Mouse (Mus musculus) stomach, postnatal 0 days (tissue): Measurements from ENCODE around the gene Adpgk. TPM values are rescaled to one million over a fixed set of nuclear protein-coding genes. Genes with fewer than 3 reads are reported as not detected.

Experiments
- ATAC-seq: fragments of 200-750 bp; cut with Nextera tagmentation; 2 replicates; pipeline ENCODE4 v1.8.0; 2017; ENCODE audit not compliant: low FRiP score, low TSS enrichment
- DNase-seq: peaks from one replicate; pipeline ENCODE4 v3.0.0-alpha.2; 2016; ENCODE audit warnings: low spot score
- H3K27ac ChIP-seq: fragments of 300-500 bp; sonication (generic); replicated peaks from 2 replicates; pipeline ENCODE4 v1.5.1; 2014; ENCODE audit warnings: mild to moderate bottlenecking, control low read depth
- H3K27me3 ChIP-seq: fragments of 300-500 bp; sonication (generic); 2 replicates; pipeline ENCODE4 v1.6.1; 2014; ENCODE audit warnings: low read length; ENCODE audit not compliant: control insufficient read depth, insufficient read depth
- H3K36me3 ChIP-seq: fragments of 300-500 bp; sonication (generic); 2 replicates; pipeline ENCODE4 v1.6.1; 2014; ENCODE audit warnings: low read length, mixed read lengths; ENCODE audit not compliant: control insufficient read depth, insufficient read depth
- H3K4me1 ChIP-seq: fragments of 300-500 bp; sonication (generic); replicated peaks from 2 replicates; pipeline ENCODE4 v1.6.1; 2014; ENCODE audit warnings: antibody characterized with exemption; ENCODE audit not compliant: control insufficient read depth, insufficient read depth
- H3K4me2 ChIP-seq: fragments of 300-500 bp; sonication (generic); replicated peaks from 2 replicates; pipeline ENCODE4 v1.6.1; 2014; ENCODE audit warnings: low read depth, mild to moderate bottlenecking, control low read depth, moderate library complexity
- H3K4me3 ChIP-seq: fragments of 300-500 bp; sonication (generic); 2 replicates; pipeline ENCODE4 v1.5.1; 2014; ENCODE audit warnings: low read depth, low read length, control low read depth
- H3K9ac ChIP-seq: fragments of 300-500 bp; sonication (generic); 2 replicates; pipeline ENCODE4 v1.6.1; 2014; ENCODE audit warnings: mild to moderate bottlenecking, low read length, control low read depth, mixed read lengths
- H3K9me3 ChIP-seq: fragments of 300-500 bp; sonication (generic); 2 replicates; pipeline ENCODE4 v1.6.1; 2016; ENCODE audit warnings: low read length; ENCODE audit not compliant: control insufficient read depth
- CTCF ChIP-seq: IDR thresholded peaks from 2 replicates; pipeline ENCODE4 v1.5.1; 2016; ENCODE audit warnings: antibody characterized with exemption, low read depth, mild to moderate bottlenecking, moderate library complexity
- EP300 ChIP-seq: optimal IDR thresholded peaks from 2 replicates; pipeline ENCODE3; 2016; ENCODE audit warnings: antibody characterized with exemption
- WGBS: fragments of 180-500 bp; shearing (Covaris S2); extraction: QIAGEN DNeasy Blood & Tissue Kit; methylation state at CpG from one replicate; pipeline ENCODE4 v1.1.7; 2014; 5-methylcytosine and 5-hydroxymethylcytosine counted together
- polyA plus RNA-seq: library from polyadenylated mRNA; unstranded; fragments of >200 nt; fragmentation: Nextera tagmentation; extraction: Ambion mirVana; gene quantifications from 2 replicates; pipeline ENCODE4 v1.2.1, GENCODE M21; 2015

Gene Adpgk
- polyA plus RNA-seq, 1 experiment from 2014 or later, result 14.8 TPM

DNA sequence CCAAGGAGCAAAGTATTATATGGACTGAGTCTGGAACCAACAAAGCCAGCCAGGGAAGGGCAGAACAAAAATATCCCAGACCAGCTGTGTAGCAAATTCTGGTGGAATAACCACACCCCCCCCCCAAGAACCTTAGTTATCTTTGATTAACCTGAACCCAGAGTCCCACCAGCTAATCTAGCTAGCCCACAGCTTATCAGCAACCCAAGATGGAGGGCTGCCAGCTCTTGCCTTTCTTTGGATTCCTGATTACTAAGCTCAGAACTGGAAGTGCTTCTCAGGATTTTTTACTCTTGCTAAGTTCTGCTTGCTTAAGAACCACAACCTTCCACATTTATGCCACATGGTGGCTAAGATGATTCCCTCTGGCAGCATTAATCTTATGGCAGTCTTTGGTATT is 33.0 kb downstream of the Adpgk start:
- no peaks in the 10 kb centered on the region for H3K9me3 ChIP-seq
- H3K4me1 ChIP-seq, result no peaks in the 10 kb centered on the region
- DNase-seq, result peak; percentile 25
- peaks cover 4% of the 10 kb centered on the region; the same call in 1 of the 2 replicates for H3K36me3 ChIP-seq
- no peak overlapping the region for H3K4me3 ChIP-seq
- ATAC-seq, result no peak
- no peak for TF ChIP-seq CTCF
- no peak for TF ChIP-seq EP300
- no peak overlapping the region for H3K27ac ChIP-seq
- H3K9ac ChIP-seq, result no peak overlapping the region
- H3K27me3 ChIP-seq, result no peaks in the 10 kb centered on the region
- H3K4me2 ChIP-seq, result no peak overlapping the region

DNA sequence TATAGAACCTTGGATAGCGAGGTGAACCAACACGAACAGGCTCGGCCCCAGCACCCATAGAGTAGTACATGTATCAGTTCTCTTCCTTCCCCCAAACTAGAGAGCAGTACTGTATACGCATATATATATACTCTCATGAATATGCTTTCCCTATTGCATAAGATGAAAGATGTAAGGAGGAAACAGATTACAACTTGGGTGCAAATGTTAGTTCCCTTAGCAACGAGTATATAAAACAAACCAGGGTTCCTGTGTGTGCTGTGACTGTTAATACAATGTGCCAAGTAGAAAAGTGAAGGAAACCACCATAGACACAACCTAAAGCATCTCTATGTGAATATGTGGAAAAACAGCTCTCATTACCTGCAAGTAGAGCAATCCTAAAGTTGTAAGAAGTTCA is 38.7 kb downstream of the Adpgk start:
- Histone ChIP-seq H3K9me3 (no peaks in the 10 kb centered on the region), H3K9ac (no peak overlapping the region), H3K27ac (no peak overlapping the region), H3K4me3 (no peak overlapping the region), H3K27me3 (no peaks in the 10 kb centered on the region), H3K4me1 (no peaks in the 10 kb centered on the region), H3K4me2 (no peak overlapping the region), H3K36me3 (0 out of 2 replicates have a peak, but pooled peaks cover 4% of the 10 kb centered on the region)
- TF ChIP-seq EP300 (no peak), CTCF (no peak)
- WGBS, result 87% methylated on average over 5 of the region's 5 CpGs
- ATAC-seq (no peak), DNase-seq (no peak)

DNA sequence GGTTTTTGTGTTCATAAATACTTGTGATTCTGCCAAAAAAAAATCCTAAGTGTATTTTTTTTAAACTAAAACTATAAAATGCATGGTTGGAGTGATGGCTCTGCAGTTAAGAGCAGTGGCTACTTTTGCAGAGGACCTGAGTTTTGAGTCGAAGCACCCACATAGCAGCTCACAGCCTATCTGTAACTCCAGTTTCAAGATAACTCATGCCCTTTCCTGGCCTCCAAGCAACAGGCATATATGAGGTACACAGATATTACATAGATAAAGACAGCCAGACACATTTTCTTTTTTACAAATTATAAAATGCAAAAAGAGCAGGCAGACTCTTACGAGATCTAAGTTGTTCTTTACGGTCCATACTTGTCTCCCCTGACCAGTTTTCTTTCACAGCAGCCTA is 45.2 kb downstream of the Adpgk start:
- Histone ChIP-seq H3K4me3 (no peak overlapping the region), H3K36me3 (0 out of 2 replicates have a peak, but pooled peaks cover 4% of the 10 kb centered on the region), H3K4me1 (no peaks in the 10 kb centered on the region), H3K4me2 (no peak overlapping the region), H3K9ac (no peak overlapping the region), H3K9me3 (no peaks in the 10 kb centered on the region), H3K27me3 (no peaks in the 10 kb centered on the region), H3K27ac (no peak overlapping the region)
- no peak for ATAC-seq
- 88% methylated on average over 3 of the region's 3 CpGs for WGBS
- TF ChIP-seq CTCF (no peak), EP300 (no peak)
- no peak for DNase-seq

DNA sequence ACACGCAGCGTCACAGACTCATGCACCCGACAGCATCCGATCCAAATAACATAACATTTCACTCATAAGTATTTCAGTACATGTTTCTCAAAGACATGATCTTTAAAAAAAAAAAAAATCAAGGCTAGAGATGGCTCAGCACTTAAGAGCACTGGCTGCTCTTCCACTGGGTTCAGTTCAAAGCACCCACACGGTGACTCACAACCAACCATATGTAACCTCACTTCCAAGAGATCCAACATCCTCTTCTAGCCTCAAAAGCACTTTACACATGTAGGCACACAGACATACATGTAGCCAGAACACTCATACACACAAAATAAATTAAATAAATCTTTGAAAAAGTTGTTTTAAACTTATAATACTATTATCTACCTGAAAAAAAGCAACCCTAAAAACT is 46.5 kb downstream of the Adpgk start:
- Histone ChIP-seq H3K9ac (no peak overlapping the region), H3K27me3 (no peaks in the 10 kb centered on the region), H3K9me3 (no peaks in the 10 kb centered on the region), H3K4me2 (no peak overlapping the region), H3K4me3 (no peak overlapping the region), H3K27ac (no peak overlapping the region), H3K36me3 (0 out of 2 replicates have a peak, but pooled peaks cover 3% of the 10 kb centered on the region), H3K4me1 (no peaks in the 10 kb centered on the region)
- TF ChIP-seq EP300, result no peak
- no peak for TF ChIP-seq CTCF
- no peak for ATAC-seq
- no peak for DNase-seq
- WGBS, result 93% methylated on average over 5 of the region's 5 CpGs

DNA sequence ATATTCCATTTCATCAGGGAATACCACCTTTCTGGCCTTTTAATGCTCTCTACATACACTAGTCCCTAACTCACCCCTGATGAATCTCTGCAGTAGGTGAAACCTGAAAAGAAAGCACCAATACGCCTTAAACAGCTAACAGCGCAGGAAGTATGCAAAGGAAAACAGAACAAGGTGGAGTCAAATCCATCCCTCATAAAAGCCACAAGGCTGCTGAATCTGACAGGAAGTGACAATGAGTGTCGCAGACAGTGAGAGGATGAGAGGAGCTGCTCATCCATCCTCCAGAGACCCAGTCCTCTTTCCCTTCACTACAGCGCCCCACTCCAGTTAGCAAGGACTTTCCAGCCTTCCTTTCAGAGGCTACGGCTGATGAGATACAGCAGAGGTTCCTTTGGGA is 47.1 kb downstream of the Adpgk start:
- H3K9me3 ChIP-seq, result no peaks in the 10 kb centered on the region
- no peaks in the 10 kb centered on the region for H3K36me3 ChIP-seq
- WGBS, result 81% methylated on average over 5 of the region's 5 CpGs
- ATAC-seq, result no peak
- no peak for TF ChIP-seq CTCF
- TF ChIP-seq EP300, result no peak
- DNase-seq, result no peak
- no peak overlapping the region for H3K4me2 ChIP-seq
- no peak overlapping the region for H3K27ac ChIP-seq
- H3K27me3 ChIP-seq, result no peaks in the 10 kb centered on the region
- no peaks in the 10 kb centered on the region for H3K4me1 ChIP-seq
- H3K4me3 ChIP-seq, result no peak overlapping the region
- H3K9ac ChIP-seq, result no peak overlapping the region

DNA sequence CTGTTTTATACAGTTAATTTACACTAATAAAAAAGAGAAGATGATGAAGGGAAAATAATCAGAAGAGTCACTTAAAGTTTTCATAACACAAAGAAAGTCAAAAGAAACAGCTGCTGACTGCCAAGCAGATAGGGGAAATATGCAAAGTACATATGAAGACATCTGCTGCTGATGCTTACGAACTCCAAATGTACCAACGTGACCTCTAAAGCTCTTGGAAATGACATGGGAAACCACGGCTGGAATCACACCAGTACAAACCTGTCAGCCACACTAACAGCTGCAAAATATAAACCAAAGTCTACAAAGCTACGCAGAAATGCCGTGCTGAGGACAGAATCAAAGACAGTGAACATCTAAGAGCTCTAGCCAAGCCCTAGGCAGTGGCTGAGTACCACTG is 47.7 kb downstream of the Adpgk start:
- no peak for TF ChIP-seq EP300
- TF ChIP-seq CTCF, result no peak
- Histone ChIP-seq H3K9me3 (no peaks in the 10 kb centered on the region), H3K4me1 (no peaks in the 10 kb centered on the region), H3K4me3 (no peak overlapping the region), H3K4me2 (no peak overlapping the region), H3K27ac (no peak overlapping the region), H3K9ac (no peak overlapping the region), H3K36me3 (no peaks in the 10 kb centered on the region), H3K27me3 (no peaks in the 10 kb centered on the region)
- 52% methylated on average over 5 of the region's 5 CpGs for WGBS
- DNase-seq, result no peak
- no peak for ATAC-seq
